Mouse (Mus musculus): ENCODE measurements at regions not wholly inside any gene's neighbourhood (a gene's known extent, or its start where the extent isn't known, plus 50 kb on each side); places are given as distances from the start of the nearest gene placed in this dataset.

- H3K4me2 ChIP-seq (ENCODE audit: low read length), result no peak overlapping the region
- H3K9ac ChIP-seq (ENCODE audit: low read length), result no peak overlapping the region
- ATAC-seq, result no peak
- no peak overlapping the region for H3K4me3 ChIP-seq (ENCODE audit: low read depth, low read length)
- H3K4me1 ChIP-seq (ENCODE audit: control insufficient read depth, insufficient read depth, low read length), result peaks cover 2% of the 10 kb centered on the region; the same call in 1 of the 2 replicates
- H3K9me3 ChIP-seq (replicated peaks; ENCODE audit: control insufficient read depth, low read length), result no peaks in the 10 kb centered on the region
- no peaks in the 10 kb centered on the region for H3K36me3 ChIP-seq (ENCODE audit: control insufficient read depth, insufficient read depth, low read length)
- 92% methylated on average over 2 of the region's 2 CpGs for WGBS
- H3K27me3 ChIP-seq (replicated peaks; ENCODE audit: control insufficient read depth, insufficient read depth, low read length), result no peaks in the 10 kb centered on the region
- no peak overlapping the region for H3K27ac ChIP-seq (ENCODE audit: low read depth, low read length)
- no peak for DNase-seq (ENCODE audit: low spot score)
Measured at GRCm38 (mm10) chr3:133965322-133965721, 271.0 kb upstream of the Cxxc4 start.

- H3K4me1 ChIP-seq (ENCODE audit: control insufficient read depth, insufficient read depth, low read length), result peaks cover 2% of the 10 kb centered on the region; the same call in 1 of the 2 replicates
- 66% methylated on average over 6 of the region's 6 CpGs for WGBS
- no peak for ATAC-seq
- H3K36me3 ChIP-seq (ENCODE audit: control insufficient read depth, insufficient read depth, low read length), result no peaks in the 10 kb centered on the region
- no peak overlapping the region for H3K4me2 ChIP-seq (ENCODE audit: low read length)
- H3K4me3 ChIP-seq (ENCODE audit: low read depth, low read length), result no peak overlapping the region
- H3K9me3 ChIP-seq (replicated peaks; ENCODE audit: control insufficient read depth, low read length), result no peaks in the 10 kb centered on the region
- H3K9ac ChIP-seq (ENCODE audit: low read length), result no peak overlapping the region
- H3K27ac ChIP-seq (ENCODE audit: low read depth, low read length), result no peak overlapping the region
- DNase-seq (ENCODE audit: low spot score), result peak; percentile 31
- H3K27me3 ChIP-seq (replicated peaks; ENCODE audit: control insufficient read depth, insufficient read depth, low read length), result no peaks in the 10 kb centered on the region
Measured at GRCm38 (mm10) chr3:133968176-133968575, 268.1 kb upstream of the Cxxc4 start.

GRCm38 (mm10) chr3:133972774-133973173 lies 263.5 kb upstream of the Cxxc4 start:
- 64% methylated on average over 2 of the region's 2 CpGs for WGBS
- no peaks in the 10 kb centered on the region for H3K36me3 ChIP-seq (ENCODE audit: control insufficient read depth, insufficient read depth, low read length)

GRCm38 (mm10) chr3:133987681-133988080 lies 248.6 kb upstream of the Cxxc4 start:
- Histone ChIP-seq H3K27ac (ENCODE audit: low read depth, low read length) (no peak overlapping the region), H3K9ac (ENCODE audit: low read length) (no peak overlapping the region), H3K4me2 (ENCODE audit: low read length) (no peak overlapping the region), H3K4me3 (ENCODE audit: low read depth, low read length) (no peak overlapping the region), H3K27me3 (replicated peaks; ENCODE audit: control insufficient read depth, insufficient read depth, low read length) (no peaks in the 10 kb centered on the region), H3K4me1 (ENCODE audit: control insufficient read depth, insufficient read depth, low read length) (no peaks in the 10 kb centered on the region), H3K9me3 (replicated peaks; ENCODE audit: control insufficient read depth, low read length) (no peaks in the 10 kb centered on the region), H3K36me3 (ENCODE audit: control insufficient read depth, insufficient read depth, low read length) (no peaks in the 10 kb centered on the region)
- ATAC-seq (no peak), DNase-seq (ENCODE audit: low spot score) (no peak)
- 92% methylated on average over 2 of the region's 2 CpGs for WGBS

More at GRCm38 (mm10) chr3:133972774-133973173, 263.5 kb upstream of the Cxxc4 start:
- DNase-seq (ENCODE audit: low spot score), result no peak
- no peak overlapping the region for H3K27ac ChIP-seq (ENCODE audit: low read depth, low read length)
- no peak for ATAC-seq
- H3K4me3 ChIP-seq (ENCODE audit: low read depth, low read length), result no peak overlapping the region
- no peak overlapping the region for H3K4me2 ChIP-seq (ENCODE audit: low read length)
- H3K9me3 ChIP-seq (replicated peaks; ENCODE audit: control insufficient read depth, low read length), result no peaks in the 10 kb centered on the region
- no peaks in the 10 kb centered on the region for H3K27me3 ChIP-seq (replicated peaks; ENCODE audit: control insufficient read depth, insufficient read depth, low read length)
- no peak overlapping the region for H3K9ac ChIP-seq (ENCODE audit: low read length)
- H3K4me1 ChIP-seq (ENCODE audit: control insufficient read depth, insufficient read depth, low read length), result peaks cover 2% of the 10 kb centered on the region; the same call in 1 of the 2 replicates

GRCm38 (mm10) chr3:133993971-133994370 lies 242.3 kb upstream of the Cxxc4 start:
- H3K36me3 ChIP-seq (ENCODE audit: control insufficient read depth, insufficient read depth, low read length), result no peaks in the 10 kb centered on the region
- no peaks in the 10 kb centered on the region for H3K27me3 ChIP-seq (replicated peaks; ENCODE audit: control insufficient read depth, insufficient read depth, low read length)

GRCm38 (mm10) chr3:133999965-134000364 lies 236.3 kb upstream of the Cxxc4 start:
- no peak for DNase-seq (ENCODE audit: low spot score)
- WGBS, result 84% methylated on average over 8 of the region's 8 CpGs

More at GRCm38 (mm10) chr3:133993971-133994370, 242.3 kb upstream of the Cxxc4 start:
- no peak overlapping the region for H3K27ac ChIP-seq (ENCODE audit: low read depth, low read length)
- H3K9me3 ChIP-seq (replicated peaks; ENCODE audit: control insufficient read depth, low read length), result no peaks in the 10 kb centered on the region
- ATAC-seq, result no peak
- no peak overlapping the region for H3K4me3 ChIP-seq (ENCODE audit: low read depth, low read length)
- H3K4me1 ChIP-seq (ENCODE audit: control insufficient read depth, insufficient read depth, low read length), result no peaks in the 10 kb centered on the region
- no peak for DNase-seq (ENCODE audit: low spot score)
- H3K9ac ChIP-seq (ENCODE audit: low read length), result no peak overlapping the region
- no peak overlapping the region for H3K4me2 ChIP-seq (ENCODE audit: low read length)
- 78% methylated on average over 2 of the region's 2 CpGs for WGBS

GRCm38 (mm10) chr3:134000595-134000994 lies 235.7 kb upstream of the Cxxc4 start:
- H3K27me3 ChIP-seq (replicated peaks; ENCODE audit: control insufficient read depth, insufficient read depth, low read length), result no peaks in the 10 kb centered on the region
- H3K4me3 ChIP-seq (ENCODE audit: low read depth, low read length), result no peak overlapping the region
- no peak overlapping the region for H3K27ac ChIP-seq (ENCODE audit: low read depth, low read length)
- DNase-seq (ENCODE audit: low spot score), result no peak
- H3K4me2 ChIP-seq (ENCODE audit: low read length), result no peak overlapping the region
- no peaks in the 10 kb centered on the region for H3K4me1 ChIP-seq (ENCODE audit: control insufficient read depth, insufficient read depth, low read length)
- no peak overlapping the region for H3K9ac ChIP-seq (ENCODE audit: low read length)
- H3K36me3 ChIP-seq (ENCODE audit: control insufficient read depth, insufficient read depth, low read length), result no peaks in the 10 kb centered on the region
- no peak for ATAC-seq
- 89% methylated on average over 1 of the region's 1 CpGs for WGBS
- no peaks in the 10 kb centered on the region for H3K9me3 ChIP-seq (replicated peaks; ENCODE audit: control insufficient read depth, low read length)

More at GRCm38 (mm10) chr3:133999965-134000364, 236.3 kb upstream of the Cxxc4 start:
- no peaks in the 10 kb centered on the region for H3K4me1 ChIP-seq (ENCODE audit: control insufficient read depth, insufficient read depth, low read length)
- no peaks in the 10 kb centered on the region for H3K27me3 ChIP-seq (replicated peaks; ENCODE audit: control insufficient read depth, insufficient read depth, low read length)
- no peaks in the 10 kb centered on the region for H3K36me3 ChIP-seq (ENCODE audit: control insufficient read depth, insufficient read depth, low read length)
- no peak for ATAC-seq
- no peak overlapping the region for H3K4me3 ChIP-seq (ENCODE audit: low read depth, low read length)
- H3K9ac ChIP-seq (ENCODE audit: low read length), result no peak overlapping the region
- H3K9me3 ChIP-seq (replicated peaks; ENCODE audit: control insufficient read depth, low read length), result no peaks in the 10 kb centered on the region
- H3K27ac ChIP-seq (ENCODE audit: low read depth, low read length), result no peak overlapping the region
- H3K4me2 ChIP-seq (ENCODE audit: low read length), result no peak overlapping the region

GRCm38 (mm10) chr3:134014805-134015204 lies 221.5 kb upstream of the Cxxc4 start:
- 33% methylated on average over 2 of the region's 2 CpGs for WGBS
- H3K4me3 ChIP-seq (ENCODE audit: low read depth, low read length), result no peak overlapping the region
- H3K4me1 ChIP-seq (ENCODE audit: control insufficient read depth, insufficient read depth, low read length), result no peaks in the 10 kb centered on the region; the same call in 1 of the 2 replicates
- ATAC-seq (peak; percentile 74; the same call in 1 of the 2 replicates), DNase-seq (ENCODE audit: low spot score) (peak; percentile 46)
- no peaks in the 10 kb centered on the region for H3K9me3 ChIP-seq (replicated peaks; ENCODE audit: control insufficient read depth, low read length)
- H3K27ac ChIP-seq (ENCODE audit: low read depth, low read length), result no peak overlapping the region
- no peaks in the 10 kb centered on the region for H3K27me3 ChIP-seq (replicated peaks; ENCODE audit: control insufficient read depth, insufficient read depth, low read length)
- H3K9ac ChIP-seq (ENCODE audit: low read length), result no peak overlapping the region
- H3K4me2 ChIP-seq (ENCODE audit: low read length), result no peak overlapping the region
- no peaks in the 10 kb centered on the region for H3K36me3 ChIP-seq (ENCODE audit: control insufficient read depth, insufficient read depth, low read length)

- no peak overlapping the region for H3K27ac ChIP-seq (ENCODE audit: low read depth, low read length)
- ATAC-seq (no peak), DNase-seq (ENCODE audit: low spot score) (no peak)
- H3K27me3 ChIP-seq (replicated peaks; ENCODE audit: control insufficient read depth, insufficient read depth, low read length), result no peaks in the 10 kb centered on the region
- no peaks in the 10 kb centered on the region; the same call in 1 of the 2 replicates for H3K4me1 ChIP-seq (ENCODE audit: control insufficient read depth, insufficient read depth, low read length)
- 84% methylated on average over 3 of the region's 3 CpGs for WGBS
- H3K36me3 ChIP-seq (ENCODE audit: control insufficient read depth, insufficient read depth, low read length), result no peaks in the 10 kb centered on the region
- H3K4me2 ChIP-seq (ENCODE audit: low read length), result no peak overlapping the region
- H3K9me3 ChIP-seq (replicated peaks; ENCODE audit: control insufficient read depth, low read length), result no peaks in the 10 kb centered on the region
- no peak overlapping the region for H3K4me3 ChIP-seq (ENCODE audit: low read depth, low read length)
- H3K9ac ChIP-seq (ENCODE audit: low read length), result no peak overlapping the region
Measured at GRCm38 (mm10) chr3:134015412-134015811, 220.9 kb upstream of the Cxxc4 start.
